Mouse (Mus musculus): ENCODE measurements around the gene 1700016D06Rik. TPM values are rescaled to one million over a fixed set of nuclear protein-coding genes. Genes with fewer than 3 reads are reported as not detected.
A peak's percentile ranks its signal among the peaks of the same experiment; 100 is the strongest.

Gene 1700016D06Rik
- total and polyA plus RNA-seq, 3 experiments: not detected

- Histone ChIP-seq H3K27me3 (ENCODE audit: control insufficient read depth in 1 of 2, insufficient read depth in 2 of 2, low read length in 2 of 2) (peaks cover 0 to 6% of the 10 kb centered on the region in 2 experiments; a peak in 2 of 4 replicates), H3K4me3 (ENCODE audit: control insufficient read depth in 1 of 2, insufficient read depth in 1 of 2, low read depth in 2 of 2, low read length in 2 of 2) (no peak overlapping the region), H3K36me3 (ENCODE audit: control insufficient read depth in 1 of 2, insufficient read depth in 2 of 2, low read length in 2 of 2) (no peaks in the 10 kb centered on the region), H3K9ac (ENCODE audit: control insufficient read depth, low read depth, low read length, poor library complexity, severe bottlenecking) (no peak overlapping the region), H3K27ac (ENCODE audit: control insufficient read depth, low read depth, low read length) (no peak overlapping the region), H3K4me1 (ENCODE audit: control insufficient read depth in 1 of 2, insufficient read depth in 2 of 2, low read length in 2 of 2) (no peaks in the 10 kb centered on the region), H3K79me2 (ENCODE audit: control insufficient read depth, insufficient read depth, low read length, poor library complexity) (no peaks in the 10 kb centered on the region), H3K9me3 (replicated peaks; ENCODE audit: insufficient read depth, low read length) (no peaks in the 10 kb centered on the region)
- no peak for DNase-seq (ENCODE audit: low read depth, low spot score)
- TF ChIP-seq GABPA (IDR thresholded peaks at IDR 0.05; ENCODE audit: low read depth, low read length) (no peak), HCFC1 (IDR thresholded peaks at IDR 0.05; ENCODE audit: low read depth, low read length) (no peak), RAD21 (IDR thresholded peaks at IDR 0.05; ENCODE audit: low read depth, low read length) (no peak), TCF12 (IDR thresholded peaks at IDR 0.05; ENCODE audit: low read depth, low read length) (no peak), MAZ (IDR thresholded peaks at IDR 0.05; ENCODE audit: low read depth, low read length) (no peak), ZC3H11A (IDR thresholded peaks at IDR 0.05; ENCODE audit: low read depth, low read length) (no peak)
Measured at GRCm38 (mm10) chr8:11740857-11741256, 40.0 kb upstream of the 1700016D06Rik start.

- no peak overlapping the region for H3K9ac ChIP-seq (ENCODE audit: control insufficient read depth, low read depth, low read length, poor library complexity, severe bottlenecking)
- H3K27ac ChIP-seq (ENCODE audit: control insufficient read depth, low read depth, low read length): no peak overlapping the region
- H3K36me3 ChIP-seq (ENCODE audit: control insufficient read depth in 1 of 2, insufficient read depth in 2 of 2, low read length in 2 of 2): no peaks in the 10 kb centered on the region
- H3K4me1 ChIP-seq (ENCODE audit: control insufficient read depth in 1 of 2, insufficient read depth in 2 of 2, low read length in 2 of 2): no peaks in the 10 kb centered on the region
- no peaks in the 10 kb centered on the region for H3K79me2 ChIP-seq (ENCODE audit: control insufficient read depth, insufficient read depth, low read length, poor library complexity)
- no peak for DNase-seq (ENCODE audit: low read depth, low spot score)
- TF ChIP-seq CTCF (IDR thresholded peaks at IDR 0.05 in 2 of 3, conservative IDR thresholded peaks at IDR 0.05 in 1 of 3; ENCODE audit: control insufficient read depth in 1 of 3, insufficient read depth in 1 of 3, low read depth in 2 of 3, low read length in 3 of 3, poor library complexity in 1 of 3, severe bottlenecking in 1 of 3) (peak in 1 of 3 experiments; percentile 12; a peak in 1 of 6 replicates), UBTF (IDR thresholded peaks at IDR 0.05; ENCODE audit: borderline replicate concordance, insufficient read depth, low read depth, low read length) (no peak), POLR2AphosphoS2 (IDR thresholded peaks at IDR 0.05; ENCODE audit: low read length) (no peak), E2F4 (IDR thresholded peaks at IDR 0.05; ENCODE audit: borderline replicate concordance, low read depth, low read length) (no peak)
- H3K27me3 ChIP-seq (ENCODE audit: control insufficient read depth in 1 of 2, insufficient read depth in 2 of 2, low read length in 2 of 2): peaks cover 0 to 6% of the 10 kb centered on the region in 2 experiments; a peak in 2 of 4 replicates
- no peak overlapping the region for H3K4me3 ChIP-seq (ENCODE audit: control insufficient read depth in 1 of 2, insufficient read depth in 1 of 2, low read depth in 2 of 2, low read length in 2 of 2)
- H3K9me3 ChIP-seq (replicated peaks; ENCODE audit: insufficient read depth, low read length): no peaks in the 10 kb centered on the region
Measured at GRCm38 (mm10) chr8:11739082-11739481, 38.2 kb upstream of the 1700016D06Rik start.

- H3K27ac ChIP-seq (ENCODE audit: control insufficient read depth, low read depth, low read length): no peak overlapping the region
- no peaks in the 10 kb centered on the region for H3K36me3 ChIP-seq (ENCODE audit: control insufficient read depth in 1 of 2, insufficient read depth in 2 of 2, low read length in 2 of 2)
- no peaks in the 10 kb centered on the region for H3K9me3 ChIP-seq (replicated peaks; ENCODE audit: insufficient read depth, low read length)
- H3K4me3 ChIP-seq (ENCODE audit: control insufficient read depth in 1 of 2, insufficient read depth in 1 of 2, low read depth in 2 of 2, low read length in 2 of 2): no peak overlapping the region
- no peak for DNase-seq (ENCODE audit: low read depth, low spot score)
- TF ChIP-seq ELF1 (IDR thresholded peaks at IDR 0.05; ENCODE audit: low read depth, low read length): no peak
- TF ChIP-seq MAFK (IDR thresholded peaks at IDR 0.05; ENCODE audit: borderline replicate concordance, low read depth, low read length): no peak
- TF ChIP-seq SMC3 (IDR thresholded peaks at IDR 0.05; ENCODE audit: low read depth, low read length): no peak
- TF ChIP-seq KAT2A (conservative IDR thresholded peaks at IDR 0.05; ENCODE audit: low read depth, low read length): no peak
- no peak for TF ChIP-seq TAL1 (IDR thresholded peaks at IDR 0.05; ENCODE audit: low read length)
- TF ChIP-seq HCFC1 (IDR thresholded peaks at IDR 0.05; ENCODE audit: low read depth, low read length): no peak
- TF ChIP-seq NRF1 (IDR thresholded peaks at IDR 0.05; ENCODE audit: insufficient read depth, low read depth, low read length, poor library complexity, severe bottlenecking): no peak
- TF ChIP-seq MEF2A (IDR thresholded peaks at IDR 0.05; ENCODE audit: extremely low read depth, insufficient replicate concordance, low read depth, low read length, poor library complexity, severe bottlenecking): no peak
- no peak for TF ChIP-seq TBP (IDR thresholded peaks at IDR 0.05; ENCODE audit: low read depth, low read length)
- no peak for TF ChIP-seq ETS1 (IDR thresholded peaks at IDR 0.05; ENCODE audit: low read depth, low read length)
- no peak for TF ChIP-seq EP300 (IDR thresholded peaks at IDR 0.05; ENCODE audit: low read depth in 1 of 2, low read length in 2 of 2)
- TF ChIP-seq UBTF (IDR thresholded peaks at IDR 0.05; ENCODE audit: borderline replicate concordance, insufficient read depth, low read depth, low read length): no peak
- TF ChIP-seq JUND (IDR thresholded peaks at IDR 0.05; ENCODE audit: low read depth, low read length): no peak
- no peak for TF ChIP-seq POLR2A (IDR thresholded peaks at IDR 0.05; ENCODE audit: control insufficient read depth in 1 of 2, insufficient read depth in 1 of 2, low read depth in 1 of 2, low read length in 2 of 2, poor library complexity in 1 of 2)
- TF ChIP-seq MAZ (IDR thresholded peaks at IDR 0.05; ENCODE audit: low read depth, low read length): no peak
- no peak for TF ChIP-seq ZKSCAN1 (IDR thresholded peaks at IDR 0.05; ENCODE audit: low read depth, low read length)
- no peak for TF ChIP-seq MYB (IDR thresholded peaks at IDR 0.05; ENCODE audit: low read depth, low read length)
- TF ChIP-seq CHD1 (IDR thresholded peaks at IDR 0.05; ENCODE audit: low read depth, low read length): no peak
- H3K4me1 ChIP-seq (ENCODE audit: control insufficient read depth in 1 of 2, insufficient read depth in 2 of 2, low read length in 2 of 2): no peaks in the 10 kb centered on the region
- H3K9ac ChIP-seq (ENCODE audit: control insufficient read depth, low read depth, low read length, poor library complexity, severe bottlenecking): no peak overlapping the region
- H3K79me2 ChIP-seq (ENCODE audit: control insufficient read depth, insufficient read depth, low read length, poor library complexity): no peaks in the 10 kb centered on the region
- H3K27me3 ChIP-seq (ENCODE audit: control insufficient read depth in 1 of 2, insufficient read depth in 2 of 2, low read length in 2 of 2): peaks cover 0 to 6% of the 10 kb centered on the region in 2 experiments; a peak in 2 of 4 replicates
Measured at GRCm38 (mm10) chr8:11737096-11737495, 36.2 kb upstream of the 1700016D06Rik start.

All from MEL (cell line).